8 mouse cellular contexts compared by ENCODE assay signal in genomic region chr5:24030579-24030969, GRCm38 (mm10). TPM values are rescaled to one million over a fixed set of nuclear protein-coding genes. Genes with fewer than 3 reads are reported as not detected.
DNase-seq lines count a peak whose midpoint lies in the region; ATAC-seq and TF ChIP-seq lines count a peak whose summit lies in the region.

TSS of gene Fam126a (minus strand) at chr5:24030690.

- ATAC-seq in activated CD4-positive, CD25-positive, alpha-beta regulatory T cell, adult 4 months = peak; percentile 97
- peak; percentile 96 for ATAC-seq in megakaryocyte-erythroid progenitor cell, adult 5-6 weeks (replicated peaks; ENCODE audit: low FRiP score, low TSS enrichment, poor library complexity, severe bottlenecking)

- peaks cover 3% of the 10 kb centered on the region; the same call in 1 of the 2 replicates for H3K4me1 ChIP-seq in cortical plate, adult 2 months (ENCODE audit: control insufficient read depth, insufficient read depth, low read length)

- TF ChIP-seq POLR2A in cortical plate, adult 2 months (IDR thresholded peaks at IDR 0.05; ENCODE audit: extremely low read depth, insufficient read depth, low read length) = peak; percentile 81

- H3K27ac ChIP-seq in cortical plate, adult 2 months (ENCODE audit: insufficient read depth, low read length) = no peak within 1 kb of the TSS

- no peak for TF ChIP-seq CTCF in cortical plate, adult 2 months (IDR thresholded peaks at IDR 0.05; ENCODE audit: extremely low read depth, insufficient read depth, low read length)

- DNase-seq in gastrocnemius, adult 8-10 months (ENCODE audit: low spot score in 2 of 2) = peak; percentile 90 to 93
- peak; percentile 97 for DNase-seq in induced T-regulatory cell, adult 2 months (ENCODE audit: low read depth)
- peak; percentile 96 to 97 for DNase-seq in left cerebral cortex, postnatal 10 days (ENCODE audit: extremely low spot score in 1 of 2, low spot score in 2 of 2)
- peak; percentile 91 for DNase-seq in right cerebral cortex, postnatal 25 days
- peak; percentile 93 to 94 for DNase-seq in urinary bladder, postnatal 4 days (ENCODE audit: low spot score in 2 of 2)

- peak within 1 kb of the TSS; percentile 49 for H3K4me3 ChIP-seq in cortical plate, adult 2 months (ENCODE audit: insufficient read depth, low read length)

- intact Hi-C loops in left cerebral cortex, postnatal 10 days (cut with DNase I) = no loop called here

RNA-seq across cellular contexts. Expression of gene Fam126a, which starts in this region (rescaled TPM):
- 10 to 100 TPM in 1 of 2 experiments, 1 to 10 TPM in 1; 9.3 to 10.1 TPM for polyA plus RNA-seq in activated CD4-positive, CD25-positive, alpha-beta regulatory T cell, adult 4 months (2017; shearing (Covaris generic))
- 7.9 and 8.5 TPM in 2 replicates for polyA plus RNA-seq in cortical plate, adult 2 months (2012; rRNA removed)
- total RNA-seq in gastrocnemius, adult 8-10 months (2022) = 1 to 10 TPM; 4.1 to 5.9 (median 4.7) TPM
- total RNA-seq in left cerebral cortex, postnatal 10 days (2021) = 10 to 100 TPM; 37.3 to 41.6 TPM
- 46.6 and 46.8 TPM in 2 replicates for total RNA-seq in megakaryocyte-erythroid progenitor cell, adult 5-6 weeks (2014; fragmentation: Nextera tagmentation)
- total RNA-seq in megakaryocyte-erythroid progenitor cell, adult 5-6 weeks (2017) = 58.4 TPM in 2 replicates

Comparison
In these comparisons a context has a peak if more than half of its experiments do, and no peak if none do; other contexts are left out.
1. RNA of gene Fam126a (total RNA-seq): 46.6 to 58.4 TPM in megakaryocyte-erythroid progenitor cell, adult 5-6 weeks and 37.3 to 41.6 TPM in left cerebral cortex, postnatal 10 days; 4.1 to 5.9 TPM in gastrocnemius, adult 8-10 months; every median in the first group is over 4 times any median in the second.
2. Peak in every context shown above with its lines, with median percentiles within 50 percentile points of each other: DNase-seq.